Mouse (Mus musculus) olfactory bulb, adult 2 months (tissue): ENCODE measurements around the gene Pex19.

Experiments used
- CTCF ChIP-seq: fragments of 200-500 bp; IDR thresholded peaks from 2 replicates; pipeline ENCODE4 v1.5.1; 2012; ENCODE audit warnings: low read depth, mild to moderate bottlenecking, low read length, moderate library complexity; ENCODE audit not compliant: insufficient read depth
- POLR2A ChIP-seq: fragments of 200-500 bp; IDR thresholded peaks from 2 replicates; pipeline ENCODE4 v1.6.1; 2012; ENCODE audit warnings: mild to moderate bottlenecking, low read depth, low read length, moderate library complexity; ENCODE audit not compliant: insufficient read depth

GRCm38 (mm10) chr1:172172381-172172780 is 45.8 kb downstream of the Pex19 start:
- no peak for TF ChIP-seq POLR2A
- no peak for TF ChIP-seq CTCF
